Mouse (Mus musculus): ENCODE measurements at regions not wholly inside any gene's neighbourhood (a gene's known extent, or its start where the extent isn't known, plus 50 kb on each side); places are given as distances from the start of the nearest gene placed in this dataset.

DNA sequence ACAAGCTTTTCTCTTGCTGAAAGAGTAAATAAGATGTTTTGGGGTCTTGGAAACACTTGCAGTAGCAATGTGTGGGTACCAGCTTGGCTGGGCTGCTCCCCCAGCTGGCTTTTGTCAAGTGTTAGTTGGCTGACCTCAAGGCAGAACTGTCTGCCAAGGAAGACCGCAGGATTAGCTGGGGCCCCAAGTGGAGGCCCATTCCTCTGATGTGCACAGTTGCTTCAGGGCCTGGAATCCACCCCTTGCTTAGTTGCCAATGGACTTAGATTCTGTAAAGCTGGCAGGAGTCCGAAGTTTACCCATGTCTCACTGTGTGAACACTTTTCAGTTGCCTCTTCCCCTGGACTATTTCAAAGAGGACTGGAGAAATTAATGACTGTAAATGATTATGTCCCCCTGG, 57.8 kb upstream of the Rmdn2 start:
- no peak for DNase-seq

DNA sequence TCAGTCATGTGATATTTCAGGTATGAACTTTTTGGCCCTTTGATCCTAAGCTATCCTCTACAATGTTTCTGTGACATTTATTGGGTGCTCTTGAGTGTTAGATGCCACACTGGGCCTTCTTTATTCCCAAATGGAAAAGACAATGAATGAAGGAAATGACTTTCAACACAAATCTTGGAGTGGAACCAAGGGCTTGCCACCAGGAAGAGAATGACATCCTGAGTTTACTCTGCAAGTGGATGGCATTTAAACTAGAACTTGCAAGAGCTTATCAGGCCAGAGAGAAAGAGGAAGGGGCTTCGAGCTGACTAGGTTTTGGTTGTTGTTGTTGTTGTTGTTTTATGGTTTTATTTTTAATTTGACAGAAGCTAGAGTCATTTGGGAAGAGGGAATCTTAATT, 56.1 kb upstream of the Rmdn2 start:
- no peak for DNase-seq
